Mouse (Mus musculus): ENCODE measurements around the gene Rfx5.
A peak's percentile ranks its signal among the peaks of the same experiment; 100 is the strongest.
"Not testable (repeated sequence)": the region's sequence is repeated elsewhere in the genome, so short reads cannot be mapped to it uniquely, and the experiment has no call there.

The Rfx5 gene

DNA sequence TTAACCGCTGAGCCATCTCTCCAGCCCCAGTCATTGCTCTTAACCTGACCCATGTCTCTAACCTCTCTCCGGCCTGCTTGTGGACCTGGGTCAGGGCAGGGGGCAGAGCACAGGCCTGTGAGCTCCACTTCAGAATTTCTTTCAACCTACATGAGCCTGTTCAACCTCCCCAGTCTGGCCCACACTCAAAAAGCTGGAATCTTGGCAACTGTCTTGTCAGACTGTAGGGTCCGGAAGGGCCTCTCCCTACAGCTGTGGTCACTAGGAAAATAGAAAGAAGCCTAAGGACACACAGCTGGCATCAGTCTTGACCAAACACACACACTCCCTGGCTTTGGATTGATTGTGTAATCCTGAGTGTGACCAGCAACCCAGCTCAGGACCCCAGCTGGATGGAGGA, 18.5 kb upstream of the Rfx5 start:
- peak; percentile 84 for DNase-seq (ENCODE audit: low spot score)

- DNase-seq (ENCODE audit: low spot score): not testable (repeated sequence)
Observed at GRCm38 (mm10) chr3:94936147-94936546, 17.7 kb upstream of the Rfx5 start.

- not testable (repeated sequence) for DNase-seq (ENCODE audit: low spot score)
Observed at GRCm38 (mm10) chr3:94937194-94937593, 16.7 kb upstream of the Rfx5 start.

DNA sequence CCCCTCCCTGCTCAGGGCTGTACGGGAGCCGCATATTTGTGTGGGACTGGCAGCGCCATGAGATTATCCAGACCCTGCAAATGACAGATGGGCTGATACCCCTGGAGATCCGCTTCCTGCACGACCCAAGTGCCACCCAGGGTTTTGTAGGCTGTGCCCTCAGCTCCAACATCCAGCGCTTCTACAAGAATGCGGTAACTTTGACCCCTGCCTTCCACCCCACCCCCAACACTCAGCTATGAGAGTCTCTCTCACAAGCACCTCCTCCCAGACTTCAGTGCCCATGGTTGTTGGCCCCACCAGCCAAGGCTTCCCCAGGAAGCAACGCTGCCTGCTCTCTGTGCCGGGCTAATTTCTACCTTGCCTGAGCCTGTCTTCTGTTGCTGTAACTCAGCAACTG, 13.8 kb upstream of the Rfx5 start:
- DNase-seq (ENCODE audit: low spot score): not testable (repeated sequence)

GRCm38 (mm10) chr3:94942211-94942967, 11.5 kb upstream of the Rfx5 start:
- DNase-seq (ENCODE audit: low spot score): not testable (repeated sequence)

DNA sequence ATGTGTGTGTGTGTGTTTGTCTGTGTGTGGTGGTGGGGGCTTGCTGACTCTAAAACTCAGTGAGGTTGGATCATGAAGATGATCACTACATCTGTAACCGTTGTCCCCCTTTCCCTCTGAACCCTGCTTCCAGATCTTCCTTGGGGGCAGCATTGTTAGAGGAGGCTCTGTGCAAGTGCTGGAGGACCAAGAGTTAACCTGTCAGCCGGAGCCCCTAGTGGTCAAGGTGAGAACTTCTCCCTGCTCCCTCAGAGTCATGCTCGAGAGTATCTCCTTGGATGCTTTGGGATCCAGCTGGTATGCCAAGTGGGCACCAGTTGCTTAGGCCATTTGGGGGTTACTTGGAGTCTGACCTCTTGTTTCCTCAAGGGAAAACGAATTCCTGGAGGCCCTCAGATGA, 10.2 kb upstream of the Rfx5 start:
- not testable (repeated sequence) for DNase-seq (ENCODE audit: low spot score)

- DNase-seq (ENCODE audit: low spot score): no peak
Observed at GRCm38 (mm10) chr3:94948066-94948614, 5.7 kb upstream of the Rfx5 start.

GRCm38 (mm10) chr3:94949645-94950044, 4.2 kb upstream of the Rfx5 start:
- DNase-seq (ENCODE audit: low spot score): peak; percentile 31

- no peak for DNase-seq (ENCODE audit: low spot score)
Observed at GRCm38 (mm10) chr3:94952806-94953205, 1.1 kb upstream of the Rfx5 start.

DNA sequence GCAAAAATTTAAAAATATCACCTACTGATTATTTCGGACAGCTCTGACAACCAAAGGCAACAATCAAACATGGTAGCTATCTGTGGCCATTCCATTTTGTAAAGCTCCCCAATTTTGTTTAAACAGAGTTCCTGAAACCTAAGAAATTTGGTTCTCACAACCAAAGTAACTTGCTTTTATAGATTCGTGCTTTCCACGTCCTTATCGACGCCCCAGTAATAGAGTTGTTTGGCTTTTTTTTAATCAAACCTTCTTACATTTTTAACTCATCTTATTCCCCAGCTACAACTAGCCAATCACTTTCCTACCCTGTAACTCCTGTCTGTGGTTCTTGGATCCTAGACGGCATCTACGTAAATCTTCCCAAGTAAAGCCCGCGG, 501 bp upstream of the Rfx5 start:
- DNase-seq (ENCODE audit: low spot score): no peak

GRCm38 (mm10) chr3:94958295-94958694, 4.4 kb downstream of the Rfx5 start:
- no peak for DNase-seq (ENCODE audit: low spot score)

DNA sequence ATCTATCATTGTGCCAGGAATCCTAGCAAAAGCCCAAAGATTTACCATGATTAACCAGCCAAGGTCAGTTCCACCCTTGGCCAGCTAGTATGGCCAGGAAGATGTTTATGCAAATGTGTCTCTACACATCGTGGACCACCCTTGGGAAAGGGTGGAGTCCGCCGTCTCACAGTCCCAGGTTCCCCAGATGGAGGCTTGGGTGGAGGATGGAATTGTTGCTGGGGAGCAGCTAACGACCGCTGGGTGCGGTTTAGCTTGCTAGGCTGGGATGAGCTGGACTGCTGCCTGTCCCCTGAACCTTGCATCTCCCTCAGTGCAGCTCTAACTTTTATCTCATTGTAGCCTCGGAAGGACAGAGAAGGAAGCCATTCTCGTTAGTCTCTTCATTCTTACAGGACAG, 6.0 kb downstream of the Rfx5 start:
- no peak for DNase-seq (ENCODE audit: low spot score)

- DNase-seq (ENCODE audit: low spot score): no peak
Observed at GRCm38 (mm10) chr3:94960322-94960721, 6.4 kb downstream of the Rfx5 start.

- DNase-seq (ENCODE audit: low spot score): no peak
Observed at GRCm38 (mm10) chr3:94964989-94965388, 11.1 kb downstream of the Rfx5 start.

GRCm38 (mm10) chr3:94965878-94966277, 12.0 kb downstream of the Rfx5 start:
- DNase-seq (ENCODE audit: low spot score): no peak

DNA sequence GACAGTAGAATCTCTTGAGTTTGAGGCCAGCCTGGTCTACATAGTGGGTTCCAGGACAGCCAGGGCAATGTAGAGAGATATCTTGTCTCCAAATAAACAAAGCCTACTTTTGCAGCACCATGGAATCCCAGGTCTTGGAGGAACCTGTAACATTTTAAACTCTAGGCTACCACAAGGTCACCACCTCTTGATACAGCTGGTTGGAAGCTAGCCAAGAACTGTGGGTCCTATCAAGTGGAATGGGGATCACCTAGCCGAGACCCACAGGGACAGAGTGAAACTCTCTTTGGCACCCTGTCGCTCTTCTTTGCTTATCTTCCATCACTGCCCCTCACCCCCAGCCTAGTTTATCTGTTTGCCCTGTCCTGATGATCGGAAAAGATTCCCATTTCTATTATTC, 18.7 kb downstream of the Rfx5 start:
- DNase-seq (ENCODE audit: low spot score): no peak

DNA sequence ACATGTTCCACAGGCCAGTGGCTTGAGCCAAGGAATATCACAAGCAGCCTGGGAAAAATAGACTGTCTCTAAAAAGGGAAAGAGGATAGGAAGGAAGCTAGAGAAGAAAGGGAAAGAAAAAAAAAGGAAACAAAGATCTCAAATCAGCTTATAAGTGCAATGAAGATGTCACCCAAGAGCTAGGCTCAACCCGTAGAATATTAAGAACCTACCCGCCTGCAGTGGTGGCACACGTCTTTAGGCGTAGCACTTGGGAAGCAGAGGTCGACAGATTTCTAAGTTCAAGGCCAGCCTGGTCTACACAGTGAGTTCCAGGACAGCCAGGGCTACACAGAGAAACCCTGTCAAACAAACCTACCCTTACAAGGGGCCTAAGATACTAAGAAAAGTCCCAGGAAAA, 19.7 kb downstream of the Rfx5 start:
- DNase-seq (ENCODE audit: low spot score): no peak

- DNase-seq (ENCODE audit: low spot score): no peak
Observed at GRCm38 (mm10) chr3:94974026-94974527, 20.2 kb downstream of the Rfx5 start.

DNA sequence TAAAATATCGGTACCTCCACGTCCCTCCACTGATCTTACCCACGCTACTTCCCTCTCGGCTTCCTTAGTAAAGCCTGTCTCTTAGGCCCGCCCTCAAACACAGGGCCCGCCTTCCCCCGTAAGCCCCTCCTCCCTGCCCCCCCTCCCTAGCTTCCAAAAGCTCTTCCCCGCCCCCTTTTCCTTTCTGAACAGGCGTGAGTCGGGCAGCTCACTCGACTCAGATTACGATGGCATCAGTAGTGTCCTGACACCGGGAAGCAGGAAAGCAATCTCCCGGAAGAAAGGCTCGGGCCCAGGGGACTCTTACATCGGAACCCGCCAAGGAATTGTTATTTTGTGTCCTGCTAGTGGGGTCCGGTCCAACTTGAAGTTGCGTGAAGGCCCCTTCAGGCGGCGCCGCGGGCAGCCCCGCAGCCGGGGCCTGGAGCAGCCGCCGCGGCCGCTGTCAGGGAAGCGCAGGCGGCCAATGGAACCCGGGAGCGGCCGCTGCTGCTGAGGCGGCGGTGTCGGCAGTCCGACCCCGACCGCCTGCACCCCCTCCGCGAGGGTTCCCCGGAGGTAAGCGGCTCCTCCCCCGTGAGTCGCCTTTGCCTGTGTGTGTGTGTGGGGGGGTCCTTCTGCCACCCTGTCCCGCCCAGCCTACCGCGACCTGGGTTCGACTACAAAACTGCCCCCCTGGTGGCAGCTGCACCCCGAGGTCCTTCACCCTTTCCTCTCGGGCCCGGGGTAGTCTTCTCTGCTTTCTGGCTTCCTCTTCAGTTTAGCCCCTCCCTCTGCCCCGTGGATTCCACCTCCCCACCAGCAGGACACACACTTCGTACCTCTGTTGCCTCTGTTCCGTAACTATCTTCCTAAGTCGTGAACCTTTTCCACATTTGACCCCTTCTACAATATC, 20.9 kb downstream of the Rfx5 start, which contains the start of gene Pi4kb:
TSS of gene Pi4kb (plus strand) at position 204 of the 895 bp plus-strand sequence.
- DNase-seq (ENCODE audit: low spot score): peak; percentile 96

GRCm38 (mm10) chr3:94984312-94984711, 30.4 kb downstream of the Rfx5 start:
- DNase-seq (ENCODE audit: low spot score): peak; percentile 81

GRCm38 (mm10) chr3:94985513-94985912, 31.6 kb downstream of the Rfx5 start:
- no peak for DNase-seq (ENCODE audit: low spot score)

GRCm38 (mm10) chr3:94987578-94987977, 33.7 kb downstream of the Rfx5 start:
- DNase-seq (ENCODE audit: low spot score): peak; percentile 88

Data from adipocyte (in vitro differentiated cells).